Mouse (Mus musculus) intestine, embryonic 14.5 days (tissue): ENCODE measurements at regions not wholly inside any gene's neighbourhood (a gene's known extent, or its start where the extent isn't known, plus 50 kb on each side); places are given as distances from the start of the nearest gene placed in this dataset.

ENCODE experiments used
- ATAC-seq: fragments of 200-750 bp; cut with Nextera tagmentation; replicated peaks from 2 replicates; pipeline ENCODE4 v1.8.0; 2017; ENCODE audit warnings: low read depth, moderate number of reproducible peaks, moderate TSS enrichment, moderate library complexity; ENCODE audit not compliant: low FRiP score, low TSS enrichment
- DNase-seq: peaks from one replicate; pipeline ENCODE4 v3.0.0-alpha.2; 2018; ENCODE audit warnings: low spot score
- H3K27ac ChIP-seq: fragments of 300-500 bp; sonication (generic); 2 replicates; pipeline ENCODE4 v1.5.1; 2014; ENCODE audit warnings: low read depth, mild to moderate bottlenecking, control low read depth
- H3K27me3 ChIP-seq: fragments of 300-500 bp; sonication (generic); replicated peaks from 2 replicates; pipeline ENCODE4 v1.6.1; 2014; ENCODE audit warnings: low read length, control low read depth; ENCODE audit not compliant: control insufficient read depth, insufficient read depth
- H3K36me3 ChIP-seq: fragments of 300-500 bp; sonication (generic); 2 replicates; pipeline ENCODE4 v1.6.1; 2014; ENCODE audit warnings: low read length, control low read depth; ENCODE audit not compliant: control insufficient read depth, insufficient read depth
- H3K4me1 ChIP-seq: fragments of 300-500 bp; sonication (generic); replicated peaks from 2 replicates; pipeline ENCODE4 v1.6.1; 2014; ENCODE audit warnings: low read length, control low read depth, mixed read lengths; ENCODE audit not compliant: control insufficient read depth, insufficient read depth
- H3K4me2 ChIP-seq: fragments of 300-500 bp; sonication (generic); 2 replicates; pipeline ENCODE4 v1.6.1; 2014; ENCODE audit warnings: low read length
- H3K4me3 ChIP-seq: fragments of 300-500 bp; sonication (generic); 2 replicates; pipeline ENCODE4 v1.5.1; 2014; ENCODE audit warnings: low read depth, low read length, control low read depth, mixed read lengths
- H3K9ac ChIP-seq: fragments of 300-500 bp; sonication (generic); 2 replicates; pipeline ENCODE4 v1.6.1; 2014; ENCODE audit warnings: mild to moderate bottlenecking, low read length
- H3K9me3 ChIP-seq: fragments of 300-500 bp; sonication (generic); 2 replicates; pipeline ENCODE4 v1.6.1; 2016; ENCODE audit warnings: low read length, control low read depth; ENCODE audit not compliant: control insufficient read depth
- WGBS: fragments of 180-500 bp; shearing (Covaris S2); extraction: QIAGEN DNeasy Blood & Tissue Kit; methylation state at CpG from one replicate; pipeline ENCODE4 v1.1.7; 2014; 5-methylcytosine and 5-hydroxymethylcytosine counted together

- Histone ChIP-seq H3K27me3 (no peaks in the 10 kb centered on the region), H3K9ac (no peak overlapping the region)
- no peak for ATAC-seq
Observed at GRCm38 (mm10) chr1:183895936-183896335, 117.2 kb upstream of the Dusp10 start.

DNA sequence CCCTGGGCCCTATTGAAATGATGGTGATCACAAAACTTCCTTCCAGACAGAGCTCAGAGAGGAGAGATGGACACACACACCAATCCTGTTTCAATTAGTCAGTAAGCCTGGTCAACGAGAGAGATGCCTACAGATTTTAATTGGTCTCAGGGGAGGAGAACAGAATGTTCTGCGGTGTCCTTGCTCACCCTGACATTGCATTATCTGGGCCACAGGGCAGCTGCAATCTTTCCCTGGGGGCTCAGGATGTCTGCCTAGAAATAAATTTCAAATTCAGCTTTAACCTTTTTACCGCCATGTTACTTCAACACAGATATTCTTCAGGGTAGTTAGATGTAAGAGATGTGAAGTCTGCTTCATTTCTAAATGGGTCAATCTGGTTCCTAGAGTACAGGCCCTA lies 115.0 kb upstream of the Dusp10 start:
- WGBS = 79% methylated on average over 3 of the region's 3 CpGs
- Histone ChIP-seq H3K9me3 (no peaks in the 10 kb centered on the region), H3K9ac (no peak overlapping the region), H3K27ac (no peak overlapping the region), H3K36me3 (no peaks in the 10 kb centered on the region), H3K4me3 (no peak overlapping the region), H3K4me1 (no peaks in the 10 kb centered on the region), H3K27me3 (no peaks in the 10 kb centered on the region), H3K4me2 (no peak overlapping the region)
- no peak for ATAC-seq
- DNase-seq = no peak

More at GRCm38 (mm10) chr1:183895936-183896335, 117.2 kb upstream of the Dusp10 start:
- Histone ChIP-seq H3K4me2 (no peak overlapping the region), H3K36me3 (no peaks in the 10 kb centered on the region), H3K27ac (no peak overlapping the region), H3K4me1 (no peaks in the 10 kb centered on the region), H3K9me3 (no peaks in the 10 kb centered on the region), H3K4me3 (no peak overlapping the region)
- DNase-seq = no peak
- 70% methylated on average over 3 of the region's 3 CpGs for WGBS

GRCm38 (mm10) chr1:183904564-183904963 lies 108.5 kb upstream of the Dusp10 start:
- no peaks in the 10 kb centered on the region for H3K27me3 ChIP-seq
- no peaks in the 10 kb centered on the region for H3K9me3 ChIP-seq
- ATAC-seq = no peak
- H3K27ac ChIP-seq = no peak overlapping the region
- no peak overlapping the region for H3K9ac ChIP-seq
- WGBS = 89% methylated on average over 7 of the region's 7 CpGs
- no peaks in the 10 kb centered on the region for H3K36me3 ChIP-seq
- no peaks in the 10 kb centered on the region for H3K4me1 ChIP-seq
- H3K4me2 ChIP-seq = no peak overlapping the region
- no peak overlapping the region for H3K4me3 ChIP-seq
- DNase-seq = no peak

- Histone ChIP-seq H3K4me2 (no peak overlapping the region), H3K27me3 (no peaks in the 10 kb centered on the region), H3K9me3 (no peaks in the 10 kb centered on the region), H3K4me3 (no peak overlapping the region), H3K4me1 (no peaks in the 10 kb centered on the region), H3K36me3 (no peaks in the 10 kb centered on the region), H3K27ac (no peak overlapping the region), H3K9ac (no peak overlapping the region)
- DNase-seq = no peak
- WGBS = 73% methylated on average over 11 of the region's 11 CpGs
- ATAC-seq = no peak
Observed at GRCm38 (mm10) chr1:183905345-183906142, 107.6 kb upstream of the Dusp10 start.

- Histone ChIP-seq H3K4me1 (no peaks in the 10 kb centered on the region), H3K27me3 (no peaks in the 10 kb centered on the region), H3K4me3 (no peak overlapping the region), H3K9me3 (no peaks in the 10 kb centered on the region), H3K36me3 (no peaks in the 10 kb centered on the region), H3K9ac (no peak overlapping the region), H3K27ac (no peak overlapping the region), H3K4me2 (no peak overlapping the region)
- no peak for DNase-seq
- ATAC-seq = no peak
- WGBS = 76% methylated on average over 3 of the region's 3 CpGs
Observed at GRCm38 (mm10) chr1:183917656-183918055, 95.4 kb upstream of the Dusp10 start.

GRCm38 (mm10) chr1:183921262-183921661 lies 91.8 kb upstream of the Dusp10 start:
- no peaks in the 10 kb centered on the region for H3K4me1 ChIP-seq
- DNase-seq (no peak), ATAC-seq (no peak)
- no peak overlapping the region for H3K27ac ChIP-seq
- no peak overlapping the region for H3K4me2 ChIP-seq
- H3K9ac ChIP-seq = no peak overlapping the region
- H3K27me3 ChIP-seq = no peaks in the 10 kb centered on the region
- 52% methylated on average over 2 of the region's 2 CpGs for WGBS
- no peak overlapping the region for H3K4me3 ChIP-seq
- H3K9me3 ChIP-seq = no peaks in the 10 kb centered on the region
- H3K36me3 ChIP-seq = no peaks in the 10 kb centered on the region

- WGBS = 69% methylated on average over 4 of the region's 4 CpGs
- Histone ChIP-seq H3K4me1 (no peaks in the 10 kb centered on the region), H3K4me2 (no peak overlapping the region), H3K9ac (no peak overlapping the region), H3K36me3 (no peaks in the 10 kb centered on the region), H3K4me3 (no peak overlapping the region), H3K27me3 (no peaks in the 10 kb centered on the region), H3K27ac (no peak overlapping the region), H3K9me3 (no peaks in the 10 kb centered on the region)
- DNase-seq (no peak), ATAC-seq (no peak)
Observed at GRCm38 (mm10) chr1:183928539-183928938, 84.6 kb upstream of the Dusp10 start.

DNA sequence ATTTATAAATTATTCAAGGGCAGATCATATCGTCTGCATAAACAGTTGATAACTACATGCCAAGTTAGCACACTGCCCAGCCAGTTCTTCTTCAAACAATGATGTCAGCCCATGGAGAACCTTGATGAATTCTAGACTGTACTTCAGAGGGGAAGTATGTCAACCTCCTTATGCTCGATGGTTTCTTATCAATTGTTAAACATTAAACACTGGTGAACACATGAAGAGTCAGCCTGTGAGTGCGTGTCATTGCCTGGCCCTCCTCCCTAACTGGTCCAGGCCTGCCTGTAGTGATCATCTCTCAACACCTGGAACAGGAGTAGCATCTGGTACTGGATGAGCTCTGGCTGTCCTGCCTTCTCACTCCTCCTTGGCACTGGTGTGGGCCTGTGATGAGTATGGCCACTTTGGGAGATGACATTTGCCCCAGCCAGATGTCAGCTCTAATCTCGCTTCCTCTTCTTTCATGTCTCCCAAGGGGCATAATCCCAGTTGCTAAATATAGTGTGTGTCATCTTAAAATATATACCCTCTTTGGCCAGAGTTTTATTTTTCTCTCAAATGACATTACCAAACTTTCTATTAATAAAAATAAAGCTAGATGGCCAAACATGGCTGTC lies 82.6 kb upstream of the Dusp10 start:
- Histone ChIP-seq H3K27me3 (no peaks in the 10 kb centered on the region), H3K9me3 (no peaks in the 10 kb centered on the region), H3K4me1 (no peaks in the 10 kb centered on the region), H3K4me2 (no peak overlapping the region), H3K36me3 (no peaks in the 10 kb centered on the region), H3K4me3 (no peak overlapping the region), H3K9ac (no peak overlapping the region), H3K27ac (no peak overlapping the region)
- 72% methylated on average over 4 of the region's 4 CpGs for WGBS
- DNase-seq (no peak), ATAC-seq (no peak)

DNA sequence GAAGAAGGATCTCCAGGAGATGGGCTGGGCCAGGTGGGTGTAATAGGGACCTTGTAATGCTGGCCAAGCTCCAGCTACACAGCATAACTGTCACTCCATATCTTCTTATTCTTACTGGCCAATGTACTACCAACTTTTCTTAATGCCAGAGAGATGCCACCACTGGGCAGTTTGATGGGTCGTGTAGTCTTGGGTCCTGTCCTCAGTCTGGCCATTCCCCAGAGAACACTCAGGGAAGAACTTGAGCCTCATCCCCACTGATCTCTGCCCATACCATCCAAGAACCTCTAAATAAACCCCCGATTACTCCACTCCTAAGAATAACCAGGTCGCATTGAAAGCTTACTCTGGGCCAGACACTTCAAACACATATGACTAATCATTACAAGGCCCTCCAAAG lies 82.0 kb upstream of the Dusp10 start:
- WGBS = 51% methylated on average over 3 of the region's 3 CpGs
- Histone ChIP-seq H3K36me3 (no peaks in the 10 kb centered on the region), H3K9me3 (no peaks in the 10 kb centered on the region), H3K9ac (no peak overlapping the region), H3K4me1 (no peaks in the 10 kb centered on the region), H3K4me3 (no peak overlapping the region), H3K27ac (no peak overlapping the region), H3K4me2 (no peak overlapping the region), H3K27me3 (no peaks in the 10 kb centered on the region)
- ATAC-seq = no peak
- DNase-seq = no peak
